Mouse (Mus musculus): ENCODE measurements around the gene Slc35a2. TPM values are rescaled to one million over a fixed set of nuclear protein-coding genes. Genes with fewer than 3 reads are reported as not detected.
"Not testable (repeated sequence)": the region's sequence is repeated elsewhere in the genome, so short reads cannot be mapped to it uniquely, and the experiment has no call there.

Slc35a2 gene
- polyA plus RNA-seq, 1 experiment, result 4.4 TPM

DNA sequence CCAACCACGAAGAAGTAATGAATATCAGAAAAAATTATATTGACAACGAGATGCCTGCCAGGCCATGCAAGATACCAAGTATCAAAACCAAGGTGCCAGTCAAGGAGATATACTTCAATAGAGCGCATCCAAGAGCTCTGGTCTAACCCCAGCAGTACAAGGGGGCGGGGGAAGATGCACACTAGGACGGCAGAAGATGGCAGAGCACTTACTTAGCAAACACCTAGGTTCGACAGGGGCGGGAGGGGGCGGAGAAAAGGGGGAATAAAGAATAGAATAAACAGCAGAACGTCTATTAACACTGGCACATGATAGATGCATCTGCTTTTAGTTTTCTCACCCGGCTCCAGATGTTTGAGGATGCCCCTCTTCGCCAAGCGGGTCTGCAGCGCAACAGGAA is 14.4 kb downstream of the Slc35a2 start:
- TF ChIP-seq TAL1 (IDR thresholded peaks at IDR 0.05; ENCODE audit: low read length) (no peak), GATA1 (IDR thresholded peaks at IDR 0.05; ENCODE audit: low read length) (no peak)
- peak overlapping the region; percentile 88 for H3K4me3 ChIP-seq (replicated peaks)
- peaks cover 4% of the 10 kb centered on the region; the same call in 1 of the 2 replicates for H3K9me3 ChIP-seq (ENCODE audit: control insufficient read depth, low read length)
- peaks cover 33% of the 10 kb centered on the region for H3K36me3 ChIP-seq (ENCODE audit: control insufficient read depth)
- no peaks in the 10 kb centered on the region for H3K27me3 ChIP-seq (ENCODE audit: control insufficient read depth)
- H3K4me1 ChIP-seq (ENCODE audit: control insufficient read depth), result peaks cover 18% of the 10 kb centered on the region

- TF ChIP-seq GATA1 (IDR thresholded peaks at IDR 0.05; ENCODE audit: low read length), result no peak
- no peak for TF ChIP-seq TAL1 (IDR thresholded peaks at IDR 0.05; ENCODE audit: low read length)
- Histone ChIP-seq H3K36me3 (ENCODE audit: control insufficient read depth) (peaks cover 31% of the 10 kb centered on the region), H3K4me1 (ENCODE audit: control insufficient read depth) (peaks cover 18% of the 10 kb centered on the region), H3K4me3 (replicated peaks) (peak within 1 kb of the TSS; percentile 88), H3K27me3 (ENCODE audit: control insufficient read depth) (no peaks in the 10 kb centered on the region), H3K9me3 (ENCODE audit: control insufficient read depth, low read length) (peaks cover 4% of the 10 kb centered on the region; the same call in 1 of the 2 replicates)
Measured at GRCm38 (mm10) chrX:7898880-7899874, 15.3 kb downstream of the Slc35a2 start, which contains the start of the genes Pqbp1 and Timm17b. TSS of gene Pqbp1 (minus strand) at chrX:7899269. TSS of gene Timm17b (plus strand) at chrX:7899357.

DNA sequence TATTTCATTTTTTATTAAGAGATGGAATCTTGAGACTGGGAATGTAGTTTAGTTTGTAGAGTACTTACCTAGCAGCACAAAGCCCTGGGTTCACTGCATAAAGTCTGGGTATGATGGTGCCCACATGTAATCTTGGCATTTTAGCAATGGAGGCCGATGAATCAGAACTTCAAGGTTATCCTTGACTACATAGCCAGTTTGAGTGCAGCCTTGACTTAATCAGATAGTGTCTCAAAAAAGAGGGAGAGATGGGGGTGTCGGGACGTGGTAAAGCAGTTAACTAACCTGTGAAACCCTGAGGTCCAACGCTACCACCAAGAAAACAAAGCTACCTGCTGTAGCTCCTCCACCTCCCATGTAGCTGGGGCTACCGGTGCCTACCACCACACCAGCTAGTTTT is 20.6 kb downstream of the Slc35a2 start:
- no peak overlapping the region for H3K4me3 ChIP-seq (replicated peaks)
- H3K9me3 ChIP-seq (ENCODE audit: control insufficient read depth, low read length), result peaks cover 4% of the 10 kb centered on the region; the same call in 1 of the 2 replicates
- H3K4me1 ChIP-seq (ENCODE audit: control insufficient read depth), result peaks cover 9% of the 10 kb centered on the region
- no peaks in the 10 kb centered on the region for H3K27me3 ChIP-seq (ENCODE audit: control insufficient read depth)
- H3K36me3 ChIP-seq (ENCODE audit: control insufficient read depth), result peaks cover 30% of the 10 kb centered on the region
- TF ChIP-seq TAL1 (IDR thresholded peaks at IDR 0.05; ENCODE audit: low read length) (no peak), GATA1 (IDR thresholded peaks at IDR 0.05; ENCODE audit: low read length) (no peak)

GRCm38 (mm10) chrX:7907735-7908134 is 23.9 kb downstream of the Slc35a2 start, which contains the start of gene Gm10491:
TSS of gene Gm10491 (minus strand) at chrX:7907835.
- H3K9me3 ChIP-seq (ENCODE audit: control insufficient read depth, low read length), result peaks cover 4% of the 10 kb centered on the region; the same call in 1 of the 2 replicates
- peaks cover 27% of the 10 kb centered on the region for H3K36me3 ChIP-seq (ENCODE audit: control insufficient read depth)
- no peak within 1 kb of the TSS for H3K4me3 ChIP-seq (replicated peaks)
- TF ChIP-seq GATA1 (IDR thresholded peaks at IDR 0.05; ENCODE audit: low read length), result no peak
- no peak for TF ChIP-seq TAL1 (IDR thresholded peaks at IDR 0.05; ENCODE audit: low read length)
- no peaks in the 10 kb centered on the region for H3K27me3 ChIP-seq (ENCODE audit: control insufficient read depth)
- H3K4me1 ChIP-seq (ENCODE audit: control insufficient read depth), result peaks cover 5% of the 10 kb centered on the region

GRCm38 (mm10) chrX:7909242-7909641 is 25.4 kb downstream of the Slc35a2 start, which contains the start of gene Gm10490:
TSS of gene Gm10490 (plus strand) at chrX:7909542.
- not testable (repeated sequence) for H3K27me3 ChIP-seq (ENCODE audit: control insufficient read depth); H3K4me1 ChIP-seq (ENCODE audit: control insufficient read depth); H3K4me3 ChIP-seq (replicated peaks); H3K9me3 ChIP-seq (ENCODE audit: control insufficient read depth, low read length)
- H3K36me3 ChIP-seq (ENCODE audit: control insufficient read depth), result peaks cover 20% of the 10 kb centered on the region

DNA sequence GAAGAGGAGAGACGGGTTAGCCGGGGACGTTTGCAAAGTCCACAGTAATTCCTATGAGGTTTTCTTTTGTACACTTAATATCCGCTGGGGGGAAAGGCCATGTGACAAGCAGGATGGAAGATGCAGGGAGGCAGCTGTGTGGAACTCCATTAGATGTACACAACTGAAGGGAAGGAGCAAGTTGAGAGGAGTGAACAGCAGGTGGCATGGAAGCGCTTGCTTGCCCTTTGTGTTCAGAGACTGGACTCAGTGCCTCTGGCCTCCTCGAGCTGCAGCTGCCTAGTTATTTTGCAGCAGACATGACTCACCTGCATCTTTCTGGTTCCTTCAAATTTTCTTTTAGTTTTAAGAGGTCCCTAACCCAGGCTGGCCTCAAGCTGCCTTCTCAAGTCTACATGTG is 26.6 kb downstream of the Slc35a2 start:
- TF ChIP-seq GATA1 (IDR thresholded peaks at IDR 0.05; ENCODE audit: low read length) (no peak), TAL1 (IDR thresholded peaks at IDR 0.05; ENCODE audit: low read length) (no peak)
- no peaks in the 10 kb centered on the region for H3K27me3 ChIP-seq (ENCODE audit: control insufficient read depth)
- H3K4me3 ChIP-seq (replicated peaks), result no peak overlapping the region
- peaks cover 15% of the 10 kb centered on the region for H3K36me3 ChIP-seq (ENCODE audit: control insufficient read depth)
- H3K4me1 ChIP-seq (ENCODE audit: control insufficient read depth), result peaks cover 5% of the 10 kb centered on the region
- H3K9me3 ChIP-seq (ENCODE audit: control insufficient read depth, low read length), result peaks cover 4% of the 10 kb centered on the region; the same call in 1 of the 2 replicates

DNA sequence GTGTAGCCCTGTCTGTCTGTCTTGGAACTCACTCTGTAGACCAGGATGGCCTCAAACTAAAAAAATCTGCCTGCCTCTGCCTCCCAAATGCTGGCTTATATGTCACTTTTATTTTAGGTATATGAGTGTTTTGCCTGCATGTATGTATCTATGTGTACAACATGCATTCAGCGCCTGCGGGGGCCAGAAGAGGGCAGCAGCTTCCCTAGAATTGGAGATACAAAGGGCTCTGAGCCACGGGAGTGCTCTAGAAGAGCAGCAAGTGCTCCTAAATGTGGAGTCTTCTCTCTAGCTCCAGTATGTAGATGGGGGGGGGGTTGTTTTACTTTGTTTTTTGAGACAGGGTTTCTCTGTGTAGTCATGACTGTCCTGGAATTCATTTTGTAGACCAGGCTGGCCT is 31.8 kb downstream of the Slc35a2 start:
- H3K27me3 ChIP-seq (ENCODE audit: control insufficient read depth), result peaks cover 27% of the 10 kb centered on the region
- H3K4me1 ChIP-seq (ENCODE audit: control insufficient read depth); H3K4me3 ChIP-seq (replicated peaks); H3K9me3 ChIP-seq (ENCODE audit: control insufficient read depth, low read length); H3K36me3 ChIP-seq (ENCODE audit: control insufficient read depth): not testable (repeated sequence)

GRCm38 (mm10) chrX:7917960-7918359 is 34.1 kb downstream of the Slc35a2 start:
- not testable (repeated sequence) for H3K4me1 ChIP-seq (ENCODE audit: control insufficient read depth); H3K4me3 ChIP-seq (replicated peaks); H3K36me3 ChIP-seq (ENCODE audit: control insufficient read depth)

GRCm38 (mm10) chrX:7919601-7920383 is 36.0 kb downstream of the Slc35a2 start, which contains the start of gene Pcsk1n:
TSS of gene Pcsk1n (plus strand) at chrX:7919822.
- H3K4me3 ChIP-seq (replicated peaks), result no peak within 1 kb of the TSS
- TF ChIP-seq TAL1 (IDR thresholded peaks at IDR 0.05; ENCODE audit: low read length) (no peak), GATA1 (IDR thresholded peaks at IDR 0.05; ENCODE audit: low read length) (no peak)
- peaks cover 68% of the 10 kb centered on the region for H3K27me3 ChIP-seq (ENCODE audit: control insufficient read depth)
- no peaks in the 10 kb centered on the region for H3K36me3 ChIP-seq (ENCODE audit: control insufficient read depth)
- peaks cover 11% of the 10 kb centered on the region for H3K9me3 ChIP-seq (ENCODE audit: control insufficient read depth, low read length)
- no peaks in the 10 kb centered on the region for H3K4me1 ChIP-seq (ENCODE audit: control insufficient read depth)

More at GRCm38 (mm10) chrX:7917960-7918359, 34.1 kb downstream of the Slc35a2 start:
- Histone ChIP-seq H3K27me3 (ENCODE audit: control insufficient read depth) (peaks cover 49% of the 10 kb centered on the region), H3K9me3 (ENCODE audit: control insufficient read depth, low read length) (peaks cover 11% of the 10 kb centered on the region)
